Mouse (Mus musculus) heart, embryonic 10.5 days (tissue): ENCODE data around the gene Zfp408. TPM values are rescaled to one million over a fixed set of nuclear protein-coding genes. Genes with fewer than 3 reads are reported as not detected.

Experiments
- DNase-seq: peaks from one replicate; pipeline ENCODE4 v3.0.0-alpha.2; 2017; ENCODE audit warnings: low spot score
- H3K27ac ChIP-seq: fragments of 300-500 bp; sonication (generic); 2 replicates; pipeline ENCODE4 v1.5.1; 2016; ENCODE audit warnings: mild to moderate bottlenecking
- H3K27me3 ChIP-seq: fragments of 300-500 bp; sonication (generic); 2 replicates; pipeline ENCODE4 v1.6.1; 2016; ENCODE audit warnings: mild to moderate bottlenecking; ENCODE audit not compliant: poor library complexity, insufficient read depth, severe bottlenecking
- H3K36me3 ChIP-seq: fragments of 300-500 bp; sonication (generic); 2 replicates; pipeline ENCODE4 v1.6.1; 2016; ENCODE audit warnings: mild to moderate bottlenecking, moderate library complexity
- H3K4me1 ChIP-seq: fragments of 300-500 bp; sonication (generic); 2 replicates; pipeline ENCODE4 v1.6.1; 2016; ENCODE audit warnings: mild to moderate bottlenecking
- H3K4me3 ChIP-seq: fragments of 300-500 bp; sonication (generic); 2 replicates; pipeline ENCODE4 v1.5.1; 2016; ENCODE audit warnings: mild to moderate bottlenecking, moderate library complexity
- H3K9me3 ChIP-seq: fragments of 300-500 bp; sonication (generic); 2 replicates; pipeline ENCODE4 v1.6.1; 2016; ENCODE audit warnings: mild to moderate bottlenecking, moderate library complexity
- WGBS: fragments of 180-500 bp; shearing (Covaris S2); methylation state at CpG from one replicate; pipeline ENCODE4 v1.1.7; 2016; 5-methylcytosine and 5-hydroxymethylcytosine counted together
- polyA plus RNA-seq: library from polyadenylated mRNA; unstranded; fragments of >200 nt; fragmentation: Nextera tagmentation; extraction: Ambion mirVana; gene quantifications from 2 replicates; pipeline ENCODE4 v1.2.1, GENCODE M21; 2016

The Zfp408 gene
- polyA plus RNA-seq, result 7.4 and 10.4 TPM in 2 replicates

GRCm38 (mm10) chr2:91649553-91650359 is at the start of gene Zfp408, which contains the start of gene Arhgap1:
Gene Zfp408, minus strand, starts transcription at chr2:91649791.
Gene Arhgap1, plus strand, starts transcription at chr2:91649860.
- Histone ChIP-seq H3K4me3 (peak within 1 kb of the TSS; percentile 95), H3K27ac (peak within 1 kb of the TSS; percentile 93), H3K4me1 (peaks cover 54% of the 10 kb centered on the region), H3K9me3 (no peaks in the 10 kb centered on the region), H3K36me3 (peaks cover 56% of the 10 kb centered on the region), H3K27me3 (no peaks in the 10 kb centered on the region)
- under 1% methylated on average over 44 of the region's 44 CpGs for WGBS
- DNase-seq, result peak; percentile 99

GRCm38 (mm10) chr2:91699225-91699624 is 49.6 kb upstream of the Zfp408 start:
- H3K4me1 ChIP-seq, result no peaks in the 10 kb centered on the region
- no peaks in the 10 kb centered on the region for H3K27me3 ChIP-seq
- no peaks in the 10 kb centered on the region for H3K9me3 ChIP-seq
- DNase-seq, result no peak
- 76% methylated on average over 1 of the region's 1 CpGs for WGBS
- no peak overlapping the region for H3K4me3 ChIP-seq
- no peak overlapping the region for H3K27ac ChIP-seq
- peaks cover 6% of the 10 kb centered on the region for H3K36me3 ChIP-seq

- Histone ChIP-seq H3K27me3 (no peaks in the 10 kb centered on the region), H3K9me3 (no peaks in the 10 kb centered on the region), H3K27ac (no peak overlapping the region), H3K4me3 (no peak overlapping the region), H3K4me1 (no peaks in the 10 kb centered on the region), H3K36me3 (peaks cover 20% of the 10 kb centered on the region)
- DNase-seq, result no peak
- 73% methylated on average over 1 of the region's 1 CpGs for WGBS
These were observed 46.6 kb upstream of the Zfp408 start for GRCm38 (mm10) chr2:91696225-91696590.

GRCm38 (mm10) chr2:91695436-91696224 is 46.0 kb upstream of the Zfp408 start:
- WGBS, result 77% methylated on average over 10 of the region's 10 CpGs
- H3K9me3 ChIP-seq, result no peaks in the 10 kb centered on the region
- H3K36me3 ChIP-seq, result peaks cover 20% of the 10 kb centered on the region
- H3K27ac ChIP-seq, result no peak overlapping the region
- no peaks in the 10 kb centered on the region for H3K4me1 ChIP-seq
- H3K27me3 ChIP-seq, result no peaks in the 10 kb centered on the region
- no peak overlapping the region for H3K4me3 ChIP-seq
- no peak for DNase-seq

GRCm38 (mm10) chr2:91689452-91689851 is 39.9 kb upstream of the Zfp408 start:
- Histone ChIP-seq H3K27me3 (no peaks in the 10 kb centered on the region), H3K9me3 (no peaks in the 10 kb centered on the region), H3K4me3 (no peak overlapping the region), H3K27ac (no peak overlapping the region), H3K4me1 (no peaks in the 10 kb centered on the region), H3K36me3 (peaks cover 56% of the 10 kb centered on the region)
- 74% methylated on average over 7 of the region's 7 CpGs for WGBS
- no peak for DNase-seq

- no peak overlapping the region for H3K27ac ChIP-seq
- H3K9me3 ChIP-seq, result no peaks in the 10 kb centered on the region
- H3K4me3 ChIP-seq, result no peak overlapping the region
- 0 out of 2 replicates have a peak, but pooled peaks cover 3% of the 10 kb centered on the region for H3K4me1 ChIP-seq
- WGBS, result 75% methylated on average over 8 of the region's 8 CpGs
- H3K36me3 ChIP-seq, result peaks cover 72% of the 10 kb centered on the region
- no peak for DNase-seq
- no peaks in the 10 kb centered on the region for H3K27me3 ChIP-seq
These were observed 34.3 kb upstream of the Zfp408 start for GRCm38 (mm10) chr2:91683919-91684318.

GRCm38 (mm10) chr2:91682850-91683249 is 33.3 kb upstream of the Zfp408 start:
- H3K27ac ChIP-seq, result no peak overlapping the region
- no peak overlapping the region for H3K4me3 ChIP-seq
- H3K9me3 ChIP-seq, result no peaks in the 10 kb centered on the region
- peaks cover 75% of the 10 kb centered on the region for H3K36me3 ChIP-seq
- WGBS, result 36% methylated on average over 4 of the region's 4 CpGs
- H3K4me1 ChIP-seq, result 0 out of 2 replicates have a peak, but pooled peaks cover 3% of the 10 kb centered on the region
- H3K27me3 ChIP-seq, result no peaks in the 10 kb centered on the region
- peak; percentile 84 for DNase-seq

- Histone ChIP-seq H3K27ac (no peak overlapping the region), H3K4me1 (no peaks in the 10 kb centered on the region), H3K9me3 (no peaks in the 10 kb centered on the region), H3K27me3 (no peaks in the 10 kb centered on the region), H3K4me3 (no peak overlapping the region), H3K36me3 (peaks cover 89% of the 10 kb centered on the region)
- DNase-seq, result no peak
These were observed 27.4 kb upstream of the Zfp408 start for GRCm38 (mm10) chr2:91676961-91677360.

GRCm38 (mm10) chr2:91676420-91676819 is 26.8 kb upstream of the Zfp408 start:
- H3K36me3 ChIP-seq, result peaks cover 89% of the 10 kb centered on the region
- 79% methylated on average over 2 of the region's 2 CpGs for WGBS

GRCm38 (mm10) chr2:91674895-91675294 is 25.3 kb upstream of the Zfp408 start:
- Histone ChIP-seq H3K4me3 (no peak overlapping the region), H3K27ac (no peak overlapping the region), H3K36me3 (peaks cover 93% of the 10 kb centered on the region), H3K9me3 (no peaks in the 10 kb centered on the region), H3K4me1 (no peaks in the 10 kb centered on the region), H3K27me3 (no peaks in the 10 kb centered on the region)
- DNase-seq, result no peak
- 96% methylated on average over 5 of the region's 5 CpGs for WGBS

More at GRCm38 (mm10) chr2:91676420-91676819, 26.8 kb upstream of the Zfp408 start:
- no peaks in the 10 kb centered on the region for H3K27me3 ChIP-seq
- H3K4me1 ChIP-seq, result no peaks in the 10 kb centered on the region
- H3K27ac ChIP-seq, result no peak overlapping the region
- no peak for DNase-seq
- H3K9me3 ChIP-seq, result no peaks in the 10 kb centered on the region
- no peak overlapping the region for H3K4me3 ChIP-seq

GRCm38 (mm10) chr2:91673587-91673986 is 24.0 kb upstream of the Zfp408 start:
- no peak for DNase-seq
- Histone ChIP-seq H3K36me3 (peaks cover 95% of the 10 kb centered on the region), H3K9me3 (no peaks in the 10 kb centered on the region), H3K4me1 (no peaks in the 10 kb centered on the region), H3K27me3 (no peaks in the 10 kb centered on the region), H3K4me3 (no peak overlapping the region), H3K27ac (no peak overlapping the region)
- 87% methylated on average over 2 of the region's 2 CpGs for WGBS

GRCm38 (mm10) chr2:91670038-91670437 is 20.4 kb upstream of the Zfp408 start:
- no peaks in the 10 kb centered on the region for H3K27me3 ChIP-seq
- DNase-seq, result no peak
- no peak overlapping the region for H3K4me3 ChIP-seq
- H3K9me3 ChIP-seq, result no peaks in the 10 kb centered on the region
- H3K36me3 ChIP-seq, result peaks cover 95% of the 10 kb centered on the region
- no peaks in the 10 kb centered on the region for H3K4me1 ChIP-seq
- WGBS, result 89% methylated on average over 6 of the region's 6 CpGs
- H3K27ac ChIP-seq, result no peak overlapping the region

- H3K27me3 ChIP-seq, result no peaks in the 10 kb centered on the region
- peaks cover 94% of the 10 kb centered on the region for H3K36me3 ChIP-seq
- H3K9me3 ChIP-seq, result no peaks in the 10 kb centered on the region
- no peak overlapping the region for H3K27ac ChIP-seq
- no peak for DNase-seq
- no peaks in the 10 kb centered on the region for H3K4me1 ChIP-seq
- no peak overlapping the region for H3K4me3 ChIP-seq
- WGBS, result 87% methylated on average over 8 of the region's 8 CpGs
These were observed 19.7 kb upstream of the Zfp408 start for GRCm38 (mm10) chr2:91669326-91669725.
